Mouse (Mus musculus): ENCODE measurements around the gene Gm21294. TPM values are rescaled to one million over a fixed set of nuclear protein-coding genes. Genes with fewer than 3 reads are reported as not detected.

Gm21294 gene
- not detected in 2 replicates for polyA plus RNA-seq (2015; fragmentation: Nextera tagmentation; extraction: Ambion mirVana)

DNA sequence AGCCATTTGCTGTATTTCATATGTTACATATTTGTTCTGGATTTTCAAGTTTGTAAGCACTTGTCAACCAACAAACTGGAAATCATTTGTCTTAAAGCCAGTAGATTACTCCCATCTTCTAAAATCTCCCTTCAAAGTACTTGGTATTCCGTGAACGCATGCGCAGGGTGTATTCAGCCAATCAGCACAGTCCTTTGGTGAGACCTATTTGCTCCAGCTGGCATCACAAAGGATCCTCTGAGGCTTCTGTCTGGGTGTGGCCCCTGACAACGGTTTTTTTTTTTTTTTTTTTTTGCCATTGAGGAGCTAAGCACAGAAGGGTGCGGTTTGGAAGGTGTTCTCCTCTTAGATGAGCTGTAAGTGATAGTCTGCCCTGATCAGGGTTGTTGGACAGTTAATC lies at the start of gene Gm21294:
Gm21294 (plus strand) TSS at position 301 of the 400 bp plus-strand sequence.

Measured in neural tube, postnatal 0 days (tissue).